Mouse (Mus musculus) myocyte (in vitro differentiated cells): Measurements from ENCODE around the gene Ugt1a1. TPM values are rescaled to one million over a fixed set of nuclear protein-coding genes. Genes with fewer than 3 reads are reported as not detected.
"Not testable (repeated sequence)": the region's sequence is repeated elsewhere in the genome, so short reads cannot be mapped to it uniquely, and the experiment has no call there.

Experiments used
- H3K27me3 ChIP-seq: one replicate; pipeline ENCODE4 v1.6.1; 2011; ENCODE audit not compliant: control insufficient read depth, insufficient read depth, insufficient read length
- H3K36me3 ChIP-seq: one replicate; pipeline ENCODE4 v1.6.1; 2011; ENCODE audit not compliant: control insufficient read depth, insufficient read depth
- H3K4me2 ChIP-seq: one replicate; pipeline ENCODE4 v1.6.1; 2011; ENCODE audit warnings: low read depth, control low read depth
- H3K4me3 ChIP-seq: one replicate; pipeline ENCODE4 v1.5.1; 2011; ENCODE audit warnings: mild to moderate bottlenecking, control low read depth, moderate library complexity
- H3K79me2 ChIP-seq: one replicate; pipeline ENCODE4 v1.6.1; 2011; ENCODE audit not compliant: control insufficient read depth, insufficient read depth
- H3ac ChIP-seq: one replicate; pipeline ENCODE4 v1.6.1; 2011; ENCODE audit not compliant: control insufficient read depth, insufficient read length
- CEBPB ChIP-seq: IDR thresholded peaks from 2 replicates; pipeline ENCODE4 v1.6.1; 2011; ENCODE audit warnings: mild to moderate bottlenecking, moderate library complexity; ENCODE audit not compliant: poor library complexity, insufficient read depth, severe bottlenecking
- E2F4 ChIP-seq: IDR thresholded peaks from one replicate; pipeline ENCODE4 v1.6.1; 2011; ENCODE audit warnings: mild to moderate bottlenecking, control low read depth, moderate library complexity; ENCODE audit not compliant: insufficient read depth
- MAX ChIP-seq: IDR thresholded peaks from one replicate; pipeline ENCODE4 v1.6.1; 2011; ENCODE audit warnings: low read depth, mild to moderate bottlenecking, control low read depth
- MYOD1 ChIP-seq, 3 experiments: IDR thresholded peaks; one replicate each; pipeline ENCODE4 v1.6.1; 2011; ENCODE audit warnings: control low read depth in 2 of 3, low read depth in 2 of 3, mild to moderate bottlenecking in 2 of 3, moderate library complexity in 1 of 3; ENCODE audit not compliant: insufficient read length in 2 of 3, control insufficient read depth in 1 of 3
- MYOG ChIP-seq, 3 experiments: IDR thresholded peaks; one replicate each; pipeline ENCODE4 v1.6.1; 2011; ENCODE audit warnings: control low read depth in 2 of 3, low read depth in 2 of 3, mild to moderate bottlenecking in 2 of 3; ENCODE audit not compliant: insufficient read length in 2 of 3, control insufficient read depth in 1 of 3, insufficient read depth in 1 of 3
- POLR2A ChIP-seq: IDR thresholded peaks from one replicate; pipeline ENCODE4 v1.6.1; 2011; ENCODE audit warnings: low read depth, mild to moderate bottlenecking, control low read depth, moderate library complexity; ENCODE audit not compliant: insufficient read length
- POLR2AphosphoS2 ChIP-seq: IDR thresholded peaks from one replicate; pipeline ENCODE4 v1.6.1; 2011; ENCODE audit warnings: low read depth, control low read depth; ENCODE audit not compliant: insufficient read length
- REST ChIP-seq: IDR thresholded peaks from one replicate; pipeline ENCODE4 v1.6.1; 2011; ENCODE audit warnings: mild to moderate bottlenecking, control low read depth, moderate library complexity; ENCODE audit not compliant: insufficient read depth, insufficient read length
- SRF ChIP-seq: IDR thresholded peaks from one replicate; pipeline ENCODE4 v1.6.1; 2011; ENCODE audit warnings: low read depth; ENCODE audit not compliant: control insufficient read depth, insufficient read length
- TCF12 ChIP-seq: IDR thresholded peaks from one replicate; pipeline ENCODE4 v1.6.1; 2011; ENCODE audit warnings: mild to moderate bottlenecking, control low read depth; ENCODE audit not compliant: poor library complexity, insufficient read depth, severe bottlenecking
- TCF3 ChIP-seq: IDR thresholded peaks from one replicate; pipeline ENCODE4 v1.6.1; 2011; ENCODE audit warnings: low read depth, control low read depth; ENCODE audit not compliant: insufficient read length
- USF1 ChIP-seq: IDR thresholded peaks from one replicate; pipeline ENCODE4 v1.6.1; 2011; ENCODE audit warnings: low read depth, mild to moderate bottlenecking, control low read depth, moderate library complexity
- polyA plus RNA-seq: library from polyadenylated mRNA; unstranded; fragments of >200 nt; fragmentation: generic; extraction: Trizol; gene quantifications from one replicate; pipeline ENCODE4 v1.2.1, GENCODE M21; 2012; ENCODE audit warnings: missing spikeins

The Ugt1a1 gene
- polyA plus RNA-seq, result not detected

DNA sequence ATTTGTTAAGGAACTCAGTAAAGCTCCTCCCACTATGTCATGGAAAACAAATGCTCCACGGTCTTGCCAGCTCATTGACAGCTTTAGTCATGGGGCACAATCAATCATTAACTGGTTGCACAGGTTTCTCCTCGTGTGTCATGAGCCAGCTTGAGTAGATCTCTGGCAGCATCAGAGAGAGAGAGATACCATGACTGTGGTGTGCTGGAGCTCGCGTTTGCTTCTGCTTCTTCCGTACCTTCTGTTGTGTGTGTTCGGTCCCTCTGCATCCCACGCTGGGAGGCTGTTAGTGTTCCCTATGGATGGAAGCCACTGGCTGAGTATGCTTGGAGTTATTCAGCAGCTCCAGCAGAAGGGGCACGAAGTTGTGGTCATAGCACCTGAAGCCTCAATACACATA lies at the start of gene Ugt1a1:
TSS of gene Ugt1a1 (plus strand) at position 148 of the 400 bp plus-strand sequence.
- H3K27me3 ChIP-seq, result no peaks in the 10 kb centered on the region
- no peak within 1 kb of the TSS for H3K4me2 ChIP-seq
- H3K79me2 ChIP-seq, result no peaks in the 10 kb centered on the region
- no peak for TF ChIP-seq TCF12
- TF ChIP-seq E2F4, result no peak
- no peak for TF ChIP-seq SRF
- TF ChIP-seq POLR2A, result no peak
- TF ChIP-seq CEBPB, result no peak
- TF ChIP-seq POLR2AphosphoS2, result no peak
- no peak for TF ChIP-seq TCF3
- TF ChIP-seq REST, result no peak
- no peak for TF ChIP-seq USF1
- TF ChIP-seq MYOD1 (IDR thresholded peaks at IDR 0.05; ENCODE audit: control insufficient read depth in 1 of 3, insufficient read length in 2 of 3, low read depth in 2 of 3), result no peak
- no peak for TF ChIP-seq MYOG (IDR thresholded peaks at IDR 0.05; ENCODE audit: control insufficient read depth in 1 of 3, insufficient read depth in 1 of 3, insufficient read length in 2 of 3, low read depth in 2 of 3)
- TF ChIP-seq MAX, result no peak
- H3K36me3 ChIP-seq, result no peaks in the 10 kb centered on the region
- H3K4me3 ChIP-seq, result no peak within 1 kb of the TSS
- H3ac ChIP-seq, result no peak within 1 kb of the TSS

DNA sequence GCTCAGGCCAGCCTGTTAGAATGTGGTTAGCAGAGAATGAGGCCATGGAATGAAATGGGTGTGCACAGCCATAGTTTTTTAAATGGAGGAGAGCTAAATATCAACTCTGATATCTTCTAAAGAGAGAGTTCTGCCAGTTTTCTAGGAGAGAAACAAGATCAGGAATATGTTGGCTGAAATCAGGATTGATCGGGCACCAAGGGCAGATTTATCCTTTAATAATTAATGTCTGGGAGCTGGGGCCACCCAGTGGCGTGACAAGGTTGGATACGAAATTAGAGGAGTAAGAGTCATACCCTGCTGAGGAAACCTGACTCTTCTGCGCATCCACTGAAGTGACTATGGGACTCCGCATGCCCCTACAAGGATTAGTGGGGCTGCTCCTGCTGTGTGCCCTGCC lies 46.0 kb upstream of the Ugt1a1 start, which contains the start of gene Ugt1a5:
TSS of gene Ugt1a5 (plus strand) at position 302 of the 400 bp plus-strand sequence.
- no peak within 1 kb of the TSS for H3ac ChIP-seq
- H3K79me2 ChIP-seq, result no peaks in the 10 kb centered on the region
- no peak within 1 kb of the TSS for H3K4me2 ChIP-seq
- no peak within 1 kb of the TSS for H3K4me3 ChIP-seq
- H3K27me3 ChIP-seq, result no peaks in the 10 kb centered on the region
- no peaks in the 10 kb centered on the region for H3K36me3 ChIP-seq
- TF ChIP-seq MYOD1 (IDR thresholded peaks at IDR 0.05; ENCODE audit: control insufficient read depth in 1 of 3, insufficient read length in 2 of 3, low read depth in 2 of 3) (no peak), TCF3 (no peak), MYOG (IDR thresholded peaks at IDR 0.05; ENCODE audit: control insufficient read depth in 1 of 3, insufficient read depth in 1 of 3, insufficient read length in 2 of 3, low read depth in 2 of 3) (no peak), USF1 (no peak), TCF12 (no peak), REST (no peak), POLR2AphosphoS2 (no peak), CEBPB (no peak), E2F4 (no peak), SRF (no peak), MAX (no peak), POLR2A (no peak)

- not testable (repeated sequence) for H3K27me3 ChIP-seq, H3K79me2 ChIP-seq, H3K4me2 ChIP-seq, H3K4me3 ChIP-seq, H3K36me3 ChIP-seq, H3ac ChIP-seq
Observed at GRCm38 (mm10) chr1:88172190-88172589, 39.6 kb upstream of the Ugt1a1 start.

DNA sequence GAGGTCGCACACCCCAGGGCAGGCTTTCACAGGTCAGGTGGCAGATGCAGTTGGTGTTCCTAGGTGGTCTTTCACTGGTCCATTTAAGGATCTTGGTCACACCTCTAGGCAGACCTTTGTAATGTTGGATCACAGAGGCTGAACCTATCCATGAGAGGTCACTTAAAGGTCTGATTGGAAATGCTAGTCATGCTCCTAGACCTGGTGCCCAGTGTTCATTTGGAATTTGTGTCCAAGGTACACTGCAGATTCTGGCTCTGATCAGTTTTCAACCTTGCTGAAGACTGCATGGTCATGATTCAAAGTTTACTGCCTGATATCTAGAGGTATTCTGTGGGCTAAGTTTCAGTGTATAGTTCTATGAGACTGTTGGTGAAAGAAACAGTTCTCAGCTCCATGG lies 32.1 kb upstream of the Ugt1a1 start:
- H3K4me2 ChIP-seq, result no peak overlapping the region
- no peaks in the 10 kb centered on the region for H3K36me3 ChIP-seq
- no peaks in the 10 kb centered on the region for H3K79me2 ChIP-seq
- TF ChIP-seq MAX, result no peak
- no peak for TF ChIP-seq USF1
- TF ChIP-seq SRF, result no peak
- TF ChIP-seq REST, result no peak
- no peak for TF ChIP-seq MYOG (IDR thresholded peaks at IDR 0.05; ENCODE audit: control insufficient read depth in 1 of 3, insufficient read depth in 1 of 3, insufficient read length in 2 of 3, low read depth in 2 of 3)
- TF ChIP-seq CEBPB, result no peak
- TF ChIP-seq TCF3, result no peak
- TF ChIP-seq TCF12, result no peak
- no peak for TF ChIP-seq POLR2A
- no peak for TF ChIP-seq POLR2AphosphoS2
- TF ChIP-seq MYOD1 (IDR thresholded peaks at IDR 0.05; ENCODE audit: control insufficient read depth in 1 of 3, insufficient read length in 2 of 3, low read depth in 2 of 3), result no peak
- TF ChIP-seq E2F4, result no peak
- H3ac ChIP-seq, result no peak overlapping the region
- H3K27me3 ChIP-seq, result peaks cover 3% of the 10 kb centered on the region
- no peak overlapping the region for H3K4me3 ChIP-seq

GRCm38 (mm10) chr1:88186325-88186935 lies 25.3 kb upstream of the Ugt1a1 start:
- H3K4me3 ChIP-seq, result no peak overlapping the region
- no peaks in the 10 kb centered on the region for H3K79me2 ChIP-seq
- no peak overlapping the region for H3ac ChIP-seq
- no peak for TF ChIP-seq POLR2A
- no peak for TF ChIP-seq E2F4
- no peak for TF ChIP-seq POLR2AphosphoS2
- no peak for TF ChIP-seq MAX
- peaks cover 3% of the 10 kb centered on the region for H3K27me3 ChIP-seq
- H3K4me2 ChIP-seq, result no peak overlapping the region
- H3K36me3 ChIP-seq, result no peaks in the 10 kb centered on the region
